Mouse (Mus musculus): ENCODE data around the gene E2f6.

Gene E2f6

DNA sequence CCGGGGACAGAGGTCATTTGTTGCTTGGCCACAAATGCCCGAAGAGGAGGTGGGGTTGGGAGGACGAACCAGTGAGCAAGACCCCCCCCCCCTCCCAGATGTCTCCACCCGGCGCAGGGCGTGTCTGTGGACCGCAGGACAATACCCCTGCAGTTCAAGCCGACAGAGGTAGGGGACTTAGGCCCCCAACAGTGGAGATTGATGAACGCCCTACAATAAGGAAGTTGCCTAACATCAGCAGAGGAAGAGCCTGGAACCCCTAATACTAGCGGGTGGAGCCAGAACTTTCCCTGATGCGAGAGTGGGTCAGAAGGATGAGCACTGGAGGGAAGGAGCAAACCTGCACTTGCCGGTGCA, 9.8 kb upstream of the E2f6 start:
- no peak for DNase-seq

DNA sequence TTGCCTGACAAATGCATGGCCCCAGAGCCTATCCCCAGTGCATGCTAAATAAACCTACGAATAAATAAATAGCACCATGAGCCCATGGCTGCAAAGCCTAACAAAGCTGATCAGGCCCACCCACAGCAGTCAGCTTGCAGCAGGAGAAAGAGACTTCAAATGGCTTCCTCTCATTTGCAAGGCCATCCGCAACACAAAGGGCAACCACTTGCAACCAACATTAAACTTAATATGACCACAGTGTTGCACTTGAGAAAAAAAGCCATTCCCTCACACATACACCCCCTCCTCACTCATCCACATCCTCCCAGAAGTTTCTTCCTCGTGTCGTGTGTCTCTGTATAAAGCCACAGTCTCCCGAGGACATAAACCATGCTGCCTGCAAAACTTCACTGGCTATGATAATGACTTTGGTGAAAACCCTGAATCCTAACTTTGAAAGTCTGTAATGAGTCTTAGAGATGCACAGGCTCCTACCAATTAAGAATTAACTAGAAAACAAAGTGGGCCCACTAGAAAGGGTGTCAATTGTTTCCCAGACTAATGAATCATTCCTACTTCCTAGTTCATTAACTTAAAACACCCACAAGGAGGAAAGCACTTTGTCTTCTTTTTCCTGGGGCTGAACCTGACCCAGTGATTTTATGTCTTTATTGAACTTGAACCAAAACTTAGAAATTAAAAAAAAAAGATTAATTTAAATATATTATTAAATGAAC, 7.4 kb upstream of the E2f6 start:
- no peak for DNase-seq

DNA sequence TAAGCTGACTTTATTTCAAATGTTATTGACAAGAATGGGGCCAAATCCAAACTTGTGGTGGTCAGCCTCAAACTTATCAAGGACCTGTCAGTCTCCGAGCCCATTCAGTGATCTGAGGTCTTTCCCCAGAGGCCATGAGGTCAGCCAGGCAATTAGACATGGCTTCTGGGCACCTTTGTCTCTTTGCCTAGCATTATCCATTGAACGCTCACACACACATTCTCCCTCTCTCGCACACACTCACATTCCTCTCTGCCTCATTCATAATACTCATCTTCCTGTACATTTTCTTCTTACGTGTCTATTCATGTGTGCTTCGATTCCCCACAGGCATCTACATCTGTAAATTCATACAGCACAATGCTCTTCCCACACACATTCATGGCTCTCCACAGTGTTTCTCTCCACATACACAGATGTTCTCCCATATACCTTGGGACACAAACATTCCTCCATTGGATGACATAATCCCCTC, 6.8 kb upstream of the E2f6 start:
- DNase-seq = no peak

- DNase-seq = peak; percentile 81 to 87
Measured at GRCm38 (mm10) chr12:16805511-16805910, 5.3 kb upstream of the E2f6 start.

DNA sequence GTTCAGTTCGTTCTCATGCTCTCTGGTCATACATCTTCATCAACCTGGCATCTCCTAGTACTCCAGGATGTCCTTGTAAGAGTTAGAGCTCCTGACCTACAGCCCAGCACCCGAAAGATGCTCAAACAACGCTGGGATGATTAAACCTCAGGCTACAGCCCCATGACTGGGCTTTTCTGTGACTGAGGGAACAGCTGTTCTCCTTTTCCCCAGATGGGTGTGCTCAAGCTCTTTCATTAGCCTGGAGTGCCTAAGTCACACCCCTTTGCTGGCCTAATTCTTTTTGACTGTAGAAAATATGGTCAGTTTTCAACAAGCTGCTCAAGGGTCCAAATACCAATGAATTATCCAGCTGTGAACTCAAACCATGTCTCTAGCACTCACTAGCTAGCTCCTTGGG, 2.7 kb upstream of the E2f6 start:
- DNase-seq = peak in 1 of 2 experiments; percentile 31

DNA sequence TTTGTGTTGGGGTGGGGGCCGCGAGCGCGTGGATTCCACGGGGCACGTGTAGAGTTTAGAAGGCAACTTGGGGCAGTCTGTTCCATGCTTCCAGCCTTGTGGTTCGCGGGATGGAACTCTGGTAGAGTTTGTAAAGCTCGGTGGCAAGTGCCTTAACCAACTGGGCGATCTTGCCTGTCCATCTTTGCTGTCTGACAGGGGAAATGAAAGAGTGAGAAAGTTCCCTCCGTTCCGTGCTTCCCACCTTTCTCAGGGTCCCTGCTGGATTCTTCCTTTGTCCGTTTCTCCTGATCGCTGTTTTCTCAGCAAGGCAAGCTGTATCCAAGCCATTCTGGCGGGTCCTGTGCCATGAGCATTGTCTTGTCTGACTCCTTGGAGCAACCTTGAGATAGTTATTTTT, 714 bp downstream of the E2f6 start:
- DNase-seq = no peak

DNA sequence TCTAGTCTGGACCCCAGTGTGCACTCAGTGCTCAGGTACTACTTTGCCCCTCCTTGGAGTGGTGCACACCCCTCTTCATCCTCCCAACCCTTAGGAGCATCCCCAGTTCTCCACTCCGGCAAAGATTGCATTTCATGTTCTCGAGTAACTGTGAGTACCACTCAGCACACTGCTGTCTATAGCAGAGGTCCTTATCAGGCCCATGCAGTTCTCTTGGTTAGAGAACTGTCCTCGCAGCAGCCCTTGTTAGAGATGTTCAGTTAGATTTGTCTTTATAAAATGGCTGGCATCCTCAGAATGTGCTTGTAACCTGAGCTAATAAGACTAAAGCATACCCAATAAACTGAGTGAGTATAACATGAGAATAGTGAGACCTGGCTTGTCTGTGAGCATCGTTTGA, 6.4 kb downstream of the E2f6 start:
- DNase-seq = no peak

DNA sequence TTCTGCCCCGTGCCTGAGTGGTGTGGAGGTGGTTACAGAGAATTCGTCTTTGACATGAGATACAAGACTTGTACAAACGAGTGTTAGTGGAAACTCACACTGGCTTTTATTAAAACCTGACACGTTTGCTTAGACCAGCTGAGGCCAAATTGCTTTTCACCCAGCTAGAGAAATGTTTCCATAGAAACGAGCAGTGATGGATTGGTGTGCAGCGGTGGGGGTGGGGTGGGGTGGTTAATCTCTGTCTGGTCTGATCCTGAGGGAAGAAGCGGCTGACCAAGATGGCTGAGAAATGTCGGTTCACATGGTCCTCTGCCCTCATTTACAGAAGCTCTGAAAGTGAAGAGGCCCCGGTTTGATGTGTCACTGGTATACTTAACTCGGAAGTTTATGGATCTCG, 7.8 kb downstream of the E2f6 start:
- no peak for DNase-seq

GRCm38 (mm10) chr12:16820761-16821160, 10.0 kb downstream of the E2f6 start:
- peak; percentile 25 to 37 for DNase-seq

DNA sequence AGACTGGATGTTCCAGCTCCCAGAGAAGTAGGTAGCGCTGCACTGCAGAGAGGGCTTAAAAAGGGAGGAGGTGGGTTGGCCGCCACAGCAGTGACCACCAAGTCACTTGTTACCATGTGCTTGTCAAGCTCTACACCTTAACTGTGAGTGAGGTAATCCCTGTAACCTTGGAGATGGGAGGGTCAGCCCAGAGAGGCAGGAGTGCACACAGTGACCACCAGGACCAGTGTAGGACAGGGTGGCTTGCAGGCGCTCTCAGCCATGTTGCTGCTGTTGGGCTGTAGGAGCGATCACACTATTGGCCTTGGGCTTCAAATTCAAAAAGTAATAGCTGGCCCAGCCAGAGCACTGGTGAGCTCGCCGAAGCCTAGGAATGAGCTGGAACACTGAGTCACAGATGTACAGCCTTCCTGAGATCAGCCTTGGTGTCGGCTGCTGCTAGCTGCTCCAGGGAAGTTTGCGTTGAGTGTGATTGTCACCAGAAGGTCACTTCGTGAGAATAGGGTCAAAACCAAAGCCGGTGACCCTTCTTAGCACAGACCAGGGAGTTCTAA, 11.5 kb downstream of the E2f6 start:
- no peak for DNase-seq

DNA sequence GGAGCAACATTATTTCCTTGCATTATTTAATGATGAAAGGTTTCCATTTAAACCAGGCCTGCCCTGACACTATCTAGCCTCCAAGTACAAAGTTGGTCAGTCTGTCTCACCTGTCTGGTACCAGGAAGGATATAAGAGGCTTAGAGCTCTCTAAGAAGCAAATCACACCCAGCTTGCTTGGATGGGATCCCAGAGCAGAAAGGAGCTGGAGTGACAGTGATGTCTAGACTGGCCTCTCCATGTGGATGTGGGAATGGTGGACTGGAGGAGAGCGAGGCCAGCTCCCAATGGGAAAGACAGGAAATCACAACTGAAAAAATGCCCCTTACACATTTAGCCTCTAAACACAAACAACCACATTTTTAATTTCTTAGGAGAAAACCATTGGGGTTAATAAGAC, 12.9 kb downstream of the E2f6 start:
- DNase-seq = no peak

- peak in 1 of 2 experiments; percentile 32 for DNase-seq
Measured at GRCm38 (mm10) chr12:16828505-16828904, 17.7 kb downstream of the E2f6 start.

DNA sequence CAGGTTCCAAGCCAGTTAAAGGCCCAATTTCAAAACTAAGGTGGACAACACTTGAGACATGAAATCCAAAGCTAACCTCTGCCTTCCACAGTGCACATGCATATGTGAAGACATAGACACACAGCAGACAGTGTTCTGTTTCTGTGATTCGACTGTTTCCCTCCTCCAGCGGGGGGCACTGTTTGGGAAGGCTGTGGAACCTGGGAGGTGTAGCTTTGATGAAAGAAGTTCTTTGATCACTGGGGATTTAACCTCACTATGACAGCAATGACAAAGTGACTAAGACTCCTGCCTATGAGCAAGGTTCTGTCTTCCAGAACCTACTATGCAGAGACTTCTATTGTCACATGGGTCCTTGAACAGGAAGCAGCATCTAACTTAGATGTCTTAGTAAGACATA, 19.0 kb downstream of the E2f6 start:
- DNase-seq = no peak

DNA sequence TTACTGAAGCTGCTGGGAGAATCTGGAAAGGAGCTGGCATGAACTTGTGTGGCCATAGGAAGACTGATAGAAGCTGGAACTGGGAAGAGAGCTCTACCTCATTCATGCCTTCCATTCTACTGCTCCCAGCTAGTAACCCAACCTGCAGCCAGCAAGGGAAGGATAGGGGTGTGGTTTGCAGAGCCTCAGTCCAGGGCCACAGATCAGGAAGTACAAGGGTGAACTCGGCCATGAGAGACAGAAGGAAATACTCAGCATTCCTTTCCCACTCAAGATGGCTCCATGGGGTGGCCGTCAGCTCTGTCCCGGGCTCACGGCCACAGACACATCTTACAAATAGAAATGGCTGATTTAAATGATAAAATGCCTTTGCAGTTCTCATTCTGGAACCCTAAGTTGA, 20.3 kb downstream of the E2f6 start:
- no peak for DNase-seq

GRCm38 (mm10) chr12:16834701-16835100, 23.9 kb downstream of the E2f6 start:
- no peak for DNase-seq

DNA sequence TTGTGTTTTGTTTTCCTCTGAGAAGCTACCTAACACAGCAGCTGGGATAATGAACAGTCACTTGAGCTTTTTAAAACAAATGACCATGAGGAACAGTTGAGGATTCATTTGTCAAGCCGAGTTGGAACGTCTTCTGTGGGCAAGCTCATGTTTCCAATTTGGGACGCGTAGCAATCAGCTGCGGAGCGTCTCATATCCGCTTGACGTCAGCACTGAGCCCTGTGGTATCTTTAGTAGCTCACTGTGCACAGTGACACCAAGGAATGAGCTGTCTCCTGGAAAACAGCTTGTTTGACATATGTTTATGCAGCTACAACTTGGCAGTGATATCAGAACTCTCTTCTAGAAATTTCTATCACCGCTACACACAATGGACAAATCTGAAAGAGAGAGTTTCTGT, 25.4 kb downstream of the E2f6 start:
- DNase-seq = peak; percentile 68 to 76

- DNase-seq = no peak
Measured at GRCm38 (mm10) chr12:16837766-16838165, 27.0 kb downstream of the E2f6 start.

DNA sequence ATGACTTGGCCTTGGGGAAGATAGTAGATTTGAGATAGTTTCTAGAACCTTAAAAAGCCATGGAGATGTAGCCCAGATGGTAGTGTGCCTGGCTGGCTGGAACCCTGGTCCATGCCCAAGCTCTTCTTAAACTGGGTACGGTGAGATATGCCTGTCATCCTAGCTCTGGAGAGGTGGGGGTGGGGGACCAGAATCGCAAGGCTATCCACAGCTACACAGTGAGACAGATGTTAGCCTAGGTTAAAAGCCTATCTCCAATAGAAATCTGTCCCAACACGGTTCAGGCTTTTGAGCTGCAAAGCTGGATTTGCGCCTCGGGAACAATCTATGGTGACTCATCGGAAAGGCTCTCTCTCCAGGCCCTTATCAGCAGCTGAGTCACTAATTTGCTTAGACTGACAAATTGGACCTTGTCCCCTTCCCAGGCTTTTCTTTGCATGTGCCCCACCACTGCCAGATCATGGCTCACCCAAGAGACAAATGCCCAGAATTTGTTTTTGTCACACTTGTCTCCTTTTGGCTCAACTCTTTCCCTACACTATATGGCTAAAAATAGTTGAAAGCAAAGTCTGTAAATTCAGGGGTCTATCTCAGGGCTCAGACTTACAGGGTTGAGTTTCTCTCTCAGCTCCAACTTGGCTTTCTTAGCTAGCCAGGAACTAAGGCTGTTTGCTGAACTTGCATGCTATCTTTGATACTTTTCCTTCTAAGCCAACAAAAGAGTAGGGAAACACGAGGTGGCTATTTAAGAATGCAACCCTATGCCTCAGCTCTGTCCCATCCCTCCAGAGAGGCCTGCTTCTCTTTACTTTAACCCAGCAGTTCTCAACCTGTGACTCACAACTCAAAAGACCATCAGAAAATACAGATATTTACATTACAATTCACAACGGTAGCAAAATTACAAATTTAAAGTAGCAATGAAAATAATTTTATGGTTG, 30.3 kb downstream of the E2f6 start:
- DNase-seq = no peak

- peak in 1 of 2 experiments; percentile 28 for DNase-seq
Measured at GRCm38 (mm10) chr12:16844623-16845592, 34.1 kb downstream of the E2f6 start.

DNA sequence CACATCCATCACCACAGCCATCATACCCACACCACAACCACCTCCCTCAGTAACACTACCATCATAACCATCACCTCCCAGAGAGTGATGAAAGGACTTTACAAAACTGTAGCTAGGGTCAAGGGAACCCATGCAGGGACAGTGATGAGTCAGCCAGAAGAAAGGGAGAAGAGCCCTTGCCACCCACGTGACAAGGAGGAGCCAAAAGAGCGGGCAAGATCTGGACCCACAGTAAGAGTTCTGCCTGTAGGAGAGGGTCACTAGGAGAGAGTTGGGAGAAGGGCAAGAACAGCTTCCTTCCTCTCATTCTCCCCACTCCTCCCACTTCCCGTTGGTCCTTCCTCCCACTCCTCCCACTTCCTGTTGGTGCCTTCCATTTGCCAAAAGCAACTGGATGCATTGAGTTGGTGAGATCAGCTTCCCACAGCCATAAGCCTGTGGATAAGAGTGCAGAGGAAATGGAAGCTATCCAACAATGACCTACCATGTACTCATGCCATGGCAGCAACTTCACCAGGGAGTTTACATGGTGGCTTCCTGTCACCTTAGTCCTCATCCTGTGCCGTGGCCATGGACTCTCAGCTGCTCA, 36.5 kb downstream of the E2f6 start:
- DNase-seq = no peak

- no peak for DNase-seq
Measured at GRCm38 (mm10) chr12:16848501-16848900, 37.7 kb downstream of the E2f6 start.

DNA sequence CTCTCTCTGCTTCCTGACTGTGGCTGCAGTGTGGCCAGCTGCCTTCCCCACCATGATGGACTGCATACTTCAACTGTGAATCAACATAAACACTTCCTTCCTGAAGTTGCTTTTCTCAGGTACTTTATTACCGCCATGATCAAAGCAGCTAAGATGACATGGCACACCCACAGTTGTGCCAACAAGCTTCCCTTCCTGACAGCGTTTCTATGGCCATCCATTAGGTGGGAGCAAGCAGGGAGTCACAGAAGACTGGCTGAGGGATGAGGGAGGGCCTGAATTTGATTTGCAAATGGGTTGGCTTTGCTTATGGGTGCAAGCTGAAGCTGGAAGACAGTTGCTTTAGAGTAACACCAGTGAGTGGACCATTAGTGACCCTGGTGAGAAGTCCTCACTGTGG, 39.1 kb downstream of the E2f6 start:
- no peak for DNase-seq
